Mouse (Mus musculus): ENCODE data around the gene Ppp1r17.

The Ppp1r17 gene

GRCm38 (mm10) chr6:56017291-56017994, at the start of gene Ppp1r17:
TSS of gene Ppp1r17 (plus strand) at chr6:56017497.
- no peak for DNase-seq (ENCODE audit: extremely low read depth, low read depth, low spot score)

- no peak for DNase-seq (ENCODE audit: extremely low read depth, low read depth, low spot score)
These were observed 44.3 kb upstream of the Ppp1r17 start for GRCm38 (mm10) chr6:55972998-55973397.

GRCm38 (mm10) chr6:55979766-55980165, 37.5 kb upstream of the Ppp1r17 start:
- DNase-seq (ENCODE audit: extremely low read depth, low read depth, low spot score) = no peak

- no peak for DNase-seq (ENCODE audit: extremely low read depth, low read depth, low spot score)
These were observed 8.6 kb upstream of the Ppp1r17 start for GRCm38 (mm10) chr6:56008711-56009110.

- DNase-seq (ENCODE audit: extremely low read depth, low read depth, low spot score) = no peak
These were observed 4.9 kb upstream of the Ppp1r17 start for GRCm38 (mm10) chr6:56012384-56012783.

- no peak for DNase-seq (ENCODE audit: extremely low read depth, low read depth, low spot score)
These were observed 2.3 kb downstream of the Ppp1r17 start for GRCm38 (mm10) chr6:56019632-56020031.

- no peak for DNase-seq (ENCODE audit: extremely low read depth, low read depth, low spot score)
These were observed 8.2 kb downstream of the Ppp1r17 start for GRCm38 (mm10) chr6:56025533-56025932.

- no peak for DNase-seq (ENCODE audit: extremely low read depth, low read depth, low spot score)
These were observed 10.0 kb downstream of the Ppp1r17 start for GRCm38 (mm10) chr6:56027318-56027717.

- DNase-seq (ENCODE audit: extremely low read depth, low read depth, low spot score) = peak; percentile 3
These were observed 10.7 kb downstream of the Ppp1r17 start for GRCm38 (mm10) chr6:56027966-56028365.

GRCm38 (mm10) chr6:56029986-56030385, 12.7 kb downstream of the Ppp1r17 start:
- no peak for DNase-seq (ENCODE audit: extremely low read depth, low read depth, low spot score)

GRCm38 (mm10) chr6:56032231-56032630, 14.9 kb downstream of the Ppp1r17 start:
- DNase-seq (ENCODE audit: extremely low read depth, low read depth, low spot score) = no peak

- no peak for DNase-seq (ENCODE audit: extremely low read depth, low read depth, low spot score)
These were observed 17.8 kb downstream of the Ppp1r17 start for GRCm38 (mm10) chr6:56035054-56035453.

- no peak for DNase-seq (ENCODE audit: extremely low read depth, low read depth, low spot score)
These were observed 22.3 kb downstream of the Ppp1r17 start for GRCm38 (mm10) chr6:56039476-56040055.

GRCm38 (mm10) chr6:56044270-56044669, 27.0 kb downstream of the Ppp1r17 start:
- no peak for DNase-seq (ENCODE audit: extremely low read depth, low read depth, low spot score)

- DNase-seq (ENCODE audit: extremely low read depth, low read depth, low spot score) = no peak
These were observed 27.4 kb downstream of the Ppp1r17 start for GRCm38 (mm10) chr6:56044716-56045115.

GRCm38 (mm10) chr6:56048580-56048979, 31.3 kb downstream of the Ppp1r17 start:
- DNase-seq (ENCODE audit: extremely low read depth, low read depth, low spot score) = no peak

- no peak for DNase-seq (ENCODE audit: extremely low read depth, low read depth, low spot score)
These were observed 31.8 kb downstream of the Ppp1r17 start for GRCm38 (mm10) chr6:56049104-56049503.

- DNase-seq (ENCODE audit: extremely low read depth, low read depth, low spot score) = no peak
These were observed 46.4 kb downstream of the Ppp1r17 start for GRCm38 (mm10) chr6:56063736-56064135.

GRCm38 (mm10) chr6:56066632-56067282, 49.5 kb downstream of the Ppp1r17 start:
- no peak for DNase-seq (ENCODE audit: extremely low read depth, low read depth, low spot score)

GRCm38 (mm10) chr6:56068516-56068915, 51.2 kb downstream of the Ppp1r17 start:
- no peak for DNase-seq (ENCODE audit: extremely low read depth, low read depth, low spot score)

GRCm38 (mm10) chr6:56076378-56076805, 59.1 kb downstream of the Ppp1r17 start:
- DNase-seq (ENCODE audit: extremely low read depth, low read depth, low spot score) = no peak
